Mouse (Mus musculus): ENCODE data around the gene Zmat3. TPM values are rescaled to one million over a fixed set of nuclear protein-coding genes. Genes with fewer than 3 reads are reported as not detected.

Gene Zmat3
- polyA plus RNA-seq, 1 experiment from 2014 or later, result 6.3 TPM

GRCm38 (mm10) chr3:32333456-32334086, 32.2 kb downstream of the Zmat3 start:
- H3K4me2 ChIP-seq (ENCODE audit: low read length), result no peak overlapping the region

GRCm38 (mm10) chr3:32317901-32318416, 47.9 kb downstream of the Zmat3 start:
- Histone ChIP-seq H3K9ac (ENCODE audit: low read depth, low read length) (no peak overlapping the region), H3K4me3 (ENCODE audit: low read depth, low read length) (no peak overlapping the region), H3K27me3 (ENCODE audit: control insufficient read depth, insufficient read depth, low read depth, low read length) (no peaks in the 10 kb centered on the region; the same call in 1 of the 2 replicates), H3K4me1 (ENCODE audit: control insufficient read depth, insufficient read depth, low read length) (no peaks in the 10 kb centered on the region), H3K4me2 (ENCODE audit: low read length) (no peak overlapping the region; the same call in 1 of the 2 replicates), H3K9me3 (replicated peaks; ENCODE audit: control insufficient read depth, low read length, poor library complexity, severe bottlenecking) (no peaks in the 10 kb centered on the region), H3K36me3 (ENCODE audit: control insufficient read depth, insufficient read depth, low read length) (no peaks in the 10 kb centered on the region), H3K27ac (ENCODE audit: low read length) (no peak overlapping the region)
- 70% methylated on average over 15 of the region's 15 CpGs for WGBS
- 0 out of 2 replicates have a peak, but pooled peaks have one; percentile 10 for ATAC-seq

More at GRCm38 (mm10) chr3:32333456-32334086, 32.2 kb downstream of the Zmat3 start:
- Histone ChIP-seq H3K9ac (ENCODE audit: low read depth, low read length) (no peak overlapping the region), H3K36me3 (ENCODE audit: control insufficient read depth, insufficient read depth, low read length) (0 out of 2 replicates have a peak, but pooled peaks cover 2% of the 10 kb centered on the region), H3K9me3 (replicated peaks; ENCODE audit: control insufficient read depth, low read length, poor library complexity, severe bottlenecking) (no peaks in the 10 kb centered on the region), H3K4me3 (ENCODE audit: low read depth, low read length) (no peak overlapping the region), H3K4me1 (ENCODE audit: control insufficient read depth, insufficient read depth, low read length) (no peaks in the 10 kb centered on the region; the same call in 1 of the 2 replicates), H3K27me3 (ENCODE audit: control insufficient read depth, insufficient read depth, low read depth, low read length) (no peaks in the 10 kb centered on the region), H3K27ac (ENCODE audit: low read length) (no peak overlapping the region)
- WGBS, result 35% methylated on average over 7 of the region's 7 CpGs
- ATAC-seq, result peak; percentile 89

- peak; percentile 93 for ATAC-seq
- Histone ChIP-seq H3K4me2 (ENCODE audit: low read length) (peak overlapping the region; percentile 29; the same call in 1 of the 2 replicates), H3K27me3 (ENCODE audit: control insufficient read depth, insufficient read depth, low read depth, low read length) (no peaks in the 10 kb centered on the region; the same call in 1 of the 2 replicates), H3K9ac (ENCODE audit: low read depth, low read length) (no peak overlapping the region), H3K4me1 (ENCODE audit: control insufficient read depth, insufficient read depth, low read length) (no peaks in the 10 kb centered on the region), H3K36me3 (ENCODE audit: control insufficient read depth, insufficient read depth, low read length) (no peaks in the 10 kb centered on the region), H3K4me3 (ENCODE audit: low read depth, low read length) (no peak overlapping the region), H3K9me3 (replicated peaks; ENCODE audit: control insufficient read depth, low read length, poor library complexity, severe bottlenecking) (no peaks in the 10 kb centered on the region), H3K27ac (ENCODE audit: low read length) (no peak overlapping the region)
- WGBS, result 23% methylated on average over 12 of the region's 12 CpGs
These were observed 48.5 kb downstream of the Zmat3 start for GRCm38 (mm10) chr3:32317165-32317900.

- Histone ChIP-seq H3K4me2 (ENCODE audit: low read length) (no peak overlapping the region), H3K9ac (ENCODE audit: low read depth, low read length) (no peak overlapping the region), H3K9me3 (replicated peaks; ENCODE audit: control insufficient read depth, low read length, poor library complexity, severe bottlenecking) (no peaks in the 10 kb centered on the region), H3K4me1 (ENCODE audit: control insufficient read depth, insufficient read depth, low read length) (no peaks in the 10 kb centered on the region), H3K27me3 (ENCODE audit: control insufficient read depth, insufficient read depth, low read depth, low read length) (no peaks in the 10 kb centered on the region; the same call in 1 of the 2 replicates), H3K27ac (ENCODE audit: low read length) (no peak overlapping the region), H3K36me3 (ENCODE audit: control insufficient read depth, insufficient read depth, low read length) (no peaks in the 10 kb centered on the region), H3K4me3 (ENCODE audit: low read depth, low read length) (no peak overlapping the region)
- 97% methylated on average over 4 of the region's 4 CpGs for WGBS
- ATAC-seq, result no peak
These were observed 51.1 kb downstream of the Zmat3 start for GRCm38 (mm10) chr3:32314746-32315145.

- Histone ChIP-seq H3K9ac (ENCODE audit: low read depth, low read length) (no peak overlapping the region), H3K36me3 (ENCODE audit: control insufficient read depth, insufficient read depth, low read length) (no peaks in the 10 kb centered on the region), H3K9me3 (replicated peaks; ENCODE audit: control insufficient read depth, low read length, poor library complexity, severe bottlenecking) (no peaks in the 10 kb centered on the region), H3K4me2 (ENCODE audit: low read length) (no peak overlapping the region), H3K27me3 (ENCODE audit: control insufficient read depth, insufficient read depth, low read depth, low read length) (no peaks in the 10 kb centered on the region), H3K4me3 (ENCODE audit: low read depth, low read length) (no peak overlapping the region), H3K4me1 (ENCODE audit: control insufficient read depth, insufficient read depth, low read length) (no peaks in the 10 kb centered on the region), H3K27ac (ENCODE audit: low read length) (no peak overlapping the region)
- no peak for ATAC-seq
- WGBS, result 53% methylated on average over 1 of the region's 1 CpGs
These were observed 61.6 kb downstream of the Zmat3 start for GRCm38 (mm10) chr3:32304171-32304570.

- Histone ChIP-seq H3K27me3 (ENCODE audit: control insufficient read depth, insufficient read depth, low read depth, low read length) (no peaks in the 10 kb centered on the region), H3K4me3 (ENCODE audit: low read depth, low read length) (no peak overlapping the region), H3K4me1 (ENCODE audit: control insufficient read depth, insufficient read depth, low read length) (no peaks in the 10 kb centered on the region), H3K27ac (ENCODE audit: low read length) (no peak overlapping the region), H3K36me3 (ENCODE audit: control insufficient read depth, insufficient read depth, low read length) (no peaks in the 10 kb centered on the region), H3K9me3 (replicated peaks; ENCODE audit: control insufficient read depth, low read length, poor library complexity, severe bottlenecking) (no peaks in the 10 kb centered on the region), H3K9ac (ENCODE audit: low read depth, low read length) (no peak overlapping the region), H3K4me2 (ENCODE audit: low read length) (no peak overlapping the region)
- no peak for ATAC-seq
- 59% methylated on average over 4 of the region's 4 CpGs for WGBS
These were observed 73.8 kb downstream of the Zmat3 start for GRCm38 (mm10) chr3:32292001-32292400.

Other genes with a start within 250 kb of the Zmat3 start
- 12.8 and 16.5 TPM in 2 replicates for gene Pik3ca, start 31.7 kb upstream of the Zmat3 start, polyA plus RNA-seq (2015; fragmentation: Nextera tagmentation; extraction: Ambion mirVana)
- gene Kcnmb3, start 126.2 kb upstream of the Zmat3 start, polyA plus RNA-seq (2015; fragmentation: Nextera tagmentation; extraction: Ambion mirVana), result 0.10 and 0.16 TPM in 2 replicates
- gene Zfp639, start 144.2 kb upstream of the Zmat3 start, polyA plus RNA-seq (2015; fragmentation: Nextera tagmentation; extraction: Ambion mirVana), result 36.6 and 41.7 TPM in 2 replicates
- 41.7 and 43.5 TPM in 2 replicates for gene Mfn1, start 163.5 kb upstream of the Zmat3 start, polyA plus RNA-seq (2015; fragmentation: Nextera tagmentation; extraction: Ambion mirVana)

Data from midbrain, embryonic 16.5 days (tissue).